ENCODE assay signal across 16 mouse cellular contexts in genomic region chr9:111097543-111097942, GRCm38 (mm10).
"Had no signal": no experiment of that assay in that cellular context is flagged by ENCODE, and none has a peak within 500 bp of the region (broad histone marks: within the 10 kb centered on the region; RNA-seq: fewer than 3 reads in every experiment).

No protein-coding gene starts in this region.

- DNase-seq: midbrain, embryonic 14.5 days; retina, postnatal 1 day; right cerebral cortex, adult 18-20 months; right cerebral cortex, postnatal 25 days; right cerebral cortex, postnatal 4 days; spleen, adult 18-20 months; thymus, adult 2 months; thymus, postnatal 25 days; thymus, postnatal 4 days had no signal

- H3K4me1 ChIP-seq: liver, embryonic 12.5 days; midbrain, embryonic 10.5 days; midbrain, embryonic 12.5 days; neural tube, embryonic 13.5 days had no signal

- H3K4me3 ChIP-seq: liver, embryonic 12.5 days; lung, embryonic 15.5 days; midbrain, embryonic 10.5 days; midbrain, embryonic 12.5 days; myocyte; neural tube, embryonic 13.5 days; neural tube, embryonic 15.5 days had no signal
